Mouse (Mus musculus) retina, postnatal 1 day (tissue): ENCODE measurements at regions not wholly inside any gene's neighbourhood (a gene's known extent, or its start where the extent isn't known, plus 50 kb on each side); places are given as distances from the start of the nearest gene placed in this dataset.

Experiments used
- DNase-seq: peaks from one replicate; pipeline ENCODE4 v3.0.0-alpha.2; 2012

DNA sequence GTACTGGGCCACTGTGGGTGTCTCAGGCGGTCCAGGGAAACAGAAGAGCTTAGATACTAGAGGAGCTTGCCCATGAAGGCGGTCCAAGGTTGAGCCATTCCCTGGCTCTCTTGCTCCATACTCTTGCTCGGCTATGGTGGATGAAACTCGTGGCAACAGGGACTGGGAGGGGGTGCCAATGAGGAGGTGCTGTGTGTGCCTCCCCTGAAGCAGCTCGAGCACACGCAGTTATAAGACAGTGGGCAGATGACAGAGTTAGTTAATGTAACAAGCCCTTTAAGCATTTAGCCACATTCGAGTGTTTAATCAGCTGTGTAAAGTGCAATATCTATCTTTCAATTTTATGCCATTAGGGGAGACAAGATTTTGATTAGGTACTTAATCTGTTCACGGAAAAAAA, 237.5 kb downstream of the Dhx35 start:
- peak; percentile 38 for DNase-seq

DNA sequence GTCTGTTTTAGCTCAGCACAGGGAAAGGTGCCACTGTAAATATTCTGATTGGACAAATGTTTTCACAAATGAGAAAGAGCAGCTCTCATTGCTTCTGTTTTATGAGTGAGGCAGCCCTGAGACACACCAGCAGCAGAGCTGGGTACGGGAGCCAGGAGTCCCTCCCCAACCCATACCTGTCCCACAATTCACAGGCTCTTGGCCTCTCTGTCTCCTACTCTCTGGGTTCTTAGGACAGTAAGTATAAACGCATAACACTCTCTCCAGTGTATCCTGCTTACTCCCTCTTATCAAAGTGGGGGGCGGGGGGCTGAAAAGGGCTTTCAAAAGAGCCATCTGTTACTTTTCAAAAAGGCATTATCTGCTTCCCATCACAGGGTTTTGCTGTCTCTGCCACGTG, 245.3 kb downstream of the Dhx35 start:
- DNase-seq, result no peak

DNA sequence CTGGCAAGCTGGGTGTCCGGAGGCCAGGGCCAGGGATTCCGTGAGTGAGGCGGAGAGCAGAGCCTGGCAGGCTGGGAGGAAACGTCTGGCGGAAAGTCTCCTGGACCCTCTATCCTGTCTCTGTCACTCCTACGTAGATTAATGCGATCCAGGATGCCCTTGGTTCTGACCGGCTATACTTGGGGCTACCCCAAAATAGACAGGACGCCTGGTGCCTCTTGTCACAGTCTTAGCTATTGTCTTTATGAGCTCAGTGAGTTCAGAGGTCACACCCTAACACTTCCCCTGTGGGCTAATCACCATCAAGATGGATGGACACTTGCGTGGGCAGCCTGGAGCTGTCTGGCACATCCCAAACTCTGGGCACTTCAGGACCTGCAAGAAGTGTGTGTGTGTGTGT, 258.9 kb downstream of the Dhx35 start:
- no peak for DNase-seq

DNA sequence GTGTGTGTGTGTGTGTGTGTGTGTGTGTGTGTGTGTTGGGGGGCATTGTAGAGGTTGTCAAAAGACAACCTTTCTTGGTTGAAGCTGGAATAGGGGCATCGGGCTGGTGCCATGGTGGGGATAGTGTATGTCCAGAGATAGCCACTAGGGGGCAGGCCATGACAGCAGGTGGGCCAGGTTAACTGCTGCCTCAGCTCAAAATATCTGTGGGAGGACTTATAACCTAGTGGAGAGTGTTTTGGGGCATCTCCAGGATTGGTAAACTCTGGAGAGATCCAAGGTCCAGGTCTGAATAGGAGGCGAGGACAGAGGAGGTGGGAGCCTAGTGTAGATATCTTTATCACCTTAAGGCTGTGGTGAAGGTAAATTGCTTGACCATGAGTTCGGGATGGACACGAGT, 259.3 kb downstream of the Dhx35 start:
- peak; percentile 60 for DNase-seq

DNA sequence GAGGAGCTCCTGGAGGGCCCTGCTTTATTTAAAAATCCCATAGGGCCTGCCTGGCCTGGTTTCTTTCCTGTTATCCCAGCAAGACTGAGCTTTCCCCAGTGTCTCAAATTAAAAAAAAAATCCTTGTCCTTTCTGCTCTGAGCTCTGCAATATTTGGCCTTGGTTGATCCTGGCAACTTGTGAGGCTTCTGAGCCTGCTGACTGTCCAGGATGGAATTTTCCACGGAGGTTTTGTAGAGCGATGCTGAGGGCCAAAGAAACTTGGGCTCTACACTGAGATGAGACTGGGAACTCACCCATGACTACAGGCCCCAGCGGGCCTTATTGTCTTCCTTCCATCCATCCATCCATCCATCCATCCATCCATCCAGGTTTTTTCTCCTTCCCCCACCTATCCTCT, 259.8 kb downstream of the Dhx35 start:
- DNase-seq, result no peak

DNA sequence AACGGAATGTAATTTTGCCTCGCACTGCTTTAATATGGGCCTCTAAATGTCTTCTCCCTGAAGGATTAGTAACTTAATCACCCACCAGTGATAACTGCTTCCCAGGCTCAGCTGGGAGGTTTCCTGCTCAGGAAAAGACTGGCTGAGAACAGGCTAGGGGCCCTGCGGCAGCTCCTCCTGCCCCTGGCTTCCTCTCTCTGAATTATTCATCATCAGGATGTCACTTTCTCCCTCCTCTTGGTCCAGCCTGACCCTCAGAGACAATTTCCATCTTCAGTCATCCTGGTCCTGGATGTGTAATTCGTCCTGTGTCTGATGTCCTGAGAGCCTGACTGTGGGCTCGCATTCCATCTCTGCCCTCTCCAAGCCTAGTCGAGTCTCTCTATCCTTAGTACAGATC, 261.2 kb downstream of the Dhx35 start:
- no peak for DNase-seq

DNA sequence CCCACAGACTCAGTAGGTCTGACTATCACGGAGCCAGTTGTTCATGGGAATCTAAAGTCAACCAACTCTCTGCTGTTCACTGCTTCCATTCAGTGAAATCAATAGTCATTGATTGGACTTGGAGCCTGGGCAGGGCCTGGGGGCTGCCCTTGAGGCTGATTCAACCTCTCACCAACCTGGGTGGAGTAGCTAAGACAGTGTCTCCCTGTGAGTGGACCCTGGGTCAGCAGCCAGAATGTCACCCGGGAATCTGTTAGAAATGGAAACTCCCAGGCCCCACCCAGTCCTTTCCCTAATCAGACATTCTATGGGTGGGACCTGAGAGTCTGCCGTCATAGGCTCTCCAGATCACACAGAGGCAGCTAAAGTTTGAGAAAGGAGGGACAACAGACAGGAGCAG, 262.4 kb downstream of the Dhx35 start:
- no peak for DNase-seq

DNA sequence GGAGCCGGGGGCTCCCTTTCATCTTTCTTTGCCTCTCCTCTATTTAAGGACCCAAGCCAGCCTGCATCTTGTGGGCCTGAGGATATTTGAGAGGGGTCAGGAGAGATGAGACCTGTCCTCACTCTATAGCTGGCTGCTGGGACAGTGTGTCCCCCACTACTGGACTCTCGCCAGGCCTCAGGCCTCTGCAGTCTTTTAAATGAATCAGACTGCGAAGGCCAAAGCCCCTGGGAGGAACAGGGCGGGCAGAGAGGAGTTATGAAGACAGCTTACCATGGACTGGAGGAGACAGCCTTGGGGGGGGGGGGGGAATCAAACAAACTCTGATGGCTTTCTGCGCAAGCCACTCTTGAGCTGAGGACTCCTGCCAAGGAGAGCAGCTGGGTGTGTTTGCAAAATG, 262.9 kb downstream of the Dhx35 start:
- no peak for DNase-seq

DNA sequence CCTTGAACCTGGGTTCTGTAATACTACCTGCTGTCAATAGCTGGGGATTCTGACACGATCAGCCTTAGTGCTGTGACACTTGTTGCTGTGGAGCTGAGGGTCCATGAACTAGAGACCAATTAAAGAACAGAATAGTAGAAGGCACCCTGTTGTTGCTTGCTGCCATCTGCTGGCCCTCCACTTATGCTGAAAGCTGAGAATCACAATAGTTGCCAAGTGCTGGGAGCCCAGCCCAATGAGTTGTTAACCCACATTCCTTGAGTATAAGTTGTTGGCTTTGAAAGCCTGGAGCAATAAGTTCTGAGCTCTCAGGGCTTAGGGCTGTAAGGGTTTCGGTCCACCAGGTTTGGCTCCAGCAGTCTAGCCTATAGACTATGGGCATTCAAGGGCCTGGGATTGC, 267.7 kb downstream of the Dhx35 start:
- DNase-seq, result no peak

DNA sequence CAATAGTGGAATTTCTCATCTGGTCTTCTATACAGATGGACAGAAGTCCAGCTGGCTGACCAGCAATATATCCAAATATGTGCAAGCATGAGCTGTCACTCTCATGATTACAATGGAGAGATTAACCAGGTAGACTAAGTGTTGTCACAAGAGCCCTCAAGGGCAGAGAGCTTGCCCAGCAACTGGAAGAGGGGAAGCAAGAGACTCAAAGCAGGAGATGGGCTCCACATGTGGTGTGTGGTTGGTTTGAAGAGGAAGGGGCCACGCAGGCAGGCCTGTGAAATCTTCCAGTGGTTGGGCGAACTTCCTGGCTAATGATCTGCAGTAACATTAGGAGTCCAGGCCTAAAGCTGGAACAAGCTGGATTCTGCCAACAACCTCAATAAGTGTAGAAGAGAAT, 268.1 kb downstream of the Dhx35 start:
- DNase-seq, result no peak

DNA sequence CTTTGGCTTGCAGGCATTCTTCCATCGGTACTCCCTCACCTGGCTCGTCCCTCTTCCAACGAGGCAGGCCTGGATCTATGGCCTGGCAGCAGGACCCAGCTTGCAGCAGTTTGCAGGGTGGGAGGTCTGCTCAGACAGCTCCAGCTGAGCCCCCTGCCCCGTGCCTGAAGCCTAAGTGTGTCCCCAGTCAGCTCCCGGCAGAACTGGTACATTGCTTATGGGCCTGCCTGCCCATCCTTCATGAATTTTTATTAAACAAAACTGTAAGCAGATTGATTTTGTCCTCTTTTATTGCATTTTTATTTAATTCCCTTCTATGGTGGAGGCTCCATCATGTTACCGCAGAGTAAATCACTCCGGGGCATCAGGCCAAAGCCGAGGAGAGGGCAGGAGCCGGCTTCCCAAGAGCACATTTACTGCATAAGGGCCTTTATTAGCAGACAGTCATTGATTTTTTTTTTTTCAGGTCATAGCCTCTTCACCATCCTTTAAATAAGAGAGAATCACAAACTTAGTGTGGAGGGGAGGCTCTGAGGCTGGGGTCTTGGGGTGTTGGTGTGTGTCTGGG, 269.9 kb downstream of the Dhx35 start:
- no peak for DNase-seq

DNA sequence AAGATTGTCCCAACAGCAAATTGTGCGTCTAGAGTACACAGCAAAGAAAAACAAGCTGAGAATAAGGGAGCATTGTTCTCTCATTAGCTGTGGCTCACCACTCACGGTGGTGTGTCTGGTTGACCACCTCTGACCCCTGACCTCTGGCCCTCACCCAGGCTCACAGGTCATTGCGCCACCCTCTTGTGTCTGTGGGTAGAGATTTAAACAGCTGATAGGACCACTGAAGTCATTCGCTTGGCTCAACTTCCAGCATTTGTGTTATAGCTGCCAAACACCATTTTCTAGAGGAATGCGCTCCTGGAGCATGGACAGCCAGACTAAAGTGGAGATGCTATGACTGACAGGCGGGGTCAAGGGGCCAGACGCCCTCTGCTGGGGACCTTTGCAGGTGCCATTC, 272.9 kb downstream of the Dhx35 start:
- DNase-seq, result peak; percentile 20

DNA sequence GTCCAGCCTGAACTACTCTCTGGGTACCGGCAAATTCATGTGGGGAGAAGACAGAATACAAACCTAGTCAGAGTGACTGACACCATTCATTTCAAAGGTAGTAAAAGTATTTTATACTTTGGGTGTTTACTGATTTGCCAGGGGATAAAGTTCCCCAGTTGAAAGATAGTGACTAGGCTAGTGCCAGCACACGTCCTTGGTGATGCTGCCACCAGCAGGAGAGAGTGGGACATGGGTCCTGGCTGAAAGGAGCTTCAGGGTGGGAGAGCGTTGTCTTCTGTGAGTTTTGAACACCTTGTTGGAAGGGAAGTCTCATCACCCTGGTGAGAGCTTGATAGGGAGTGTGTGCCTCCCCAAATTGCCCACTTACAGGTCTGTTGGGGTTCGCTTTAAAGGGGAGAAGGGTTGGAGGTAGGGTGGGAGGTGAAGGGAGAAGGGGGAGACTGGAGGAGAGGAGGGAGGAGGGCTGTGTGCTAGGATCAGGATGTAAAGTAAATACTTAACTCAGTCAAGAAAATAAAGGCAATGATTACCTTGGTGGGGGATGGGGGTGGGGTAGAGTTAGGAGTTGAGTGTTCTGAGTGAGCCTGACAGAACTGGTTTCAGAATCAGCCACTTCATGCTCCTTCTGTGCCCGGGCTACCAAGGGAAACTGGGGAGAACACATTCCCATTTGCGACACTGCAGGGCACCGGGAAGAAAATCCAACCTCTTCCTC, 273.9 kb downstream of the Dhx35 start:
- DNase-seq, result no peak

DNA sequence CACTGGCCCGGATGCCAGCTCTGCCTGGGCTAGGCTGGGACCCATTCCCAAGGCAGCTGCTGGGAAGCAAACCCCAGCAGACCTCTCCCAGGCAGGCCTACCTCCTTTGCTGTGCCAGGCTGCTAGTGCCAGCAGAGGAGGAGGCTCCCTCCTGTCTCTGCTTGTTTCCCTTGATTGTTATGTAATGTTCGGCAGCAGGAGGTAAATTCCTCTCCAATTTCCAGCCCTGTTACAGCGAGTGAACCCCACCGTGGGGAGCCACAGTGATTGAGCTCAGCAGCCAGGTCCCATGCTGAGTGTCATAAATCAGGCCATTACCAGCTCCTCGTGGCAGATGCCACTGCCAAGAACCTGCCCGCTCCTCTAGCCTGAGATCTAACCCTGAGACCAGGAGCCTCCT, 274.6 kb downstream of the Dhx35 start:
- DNase-seq, result no peak

DNA sequence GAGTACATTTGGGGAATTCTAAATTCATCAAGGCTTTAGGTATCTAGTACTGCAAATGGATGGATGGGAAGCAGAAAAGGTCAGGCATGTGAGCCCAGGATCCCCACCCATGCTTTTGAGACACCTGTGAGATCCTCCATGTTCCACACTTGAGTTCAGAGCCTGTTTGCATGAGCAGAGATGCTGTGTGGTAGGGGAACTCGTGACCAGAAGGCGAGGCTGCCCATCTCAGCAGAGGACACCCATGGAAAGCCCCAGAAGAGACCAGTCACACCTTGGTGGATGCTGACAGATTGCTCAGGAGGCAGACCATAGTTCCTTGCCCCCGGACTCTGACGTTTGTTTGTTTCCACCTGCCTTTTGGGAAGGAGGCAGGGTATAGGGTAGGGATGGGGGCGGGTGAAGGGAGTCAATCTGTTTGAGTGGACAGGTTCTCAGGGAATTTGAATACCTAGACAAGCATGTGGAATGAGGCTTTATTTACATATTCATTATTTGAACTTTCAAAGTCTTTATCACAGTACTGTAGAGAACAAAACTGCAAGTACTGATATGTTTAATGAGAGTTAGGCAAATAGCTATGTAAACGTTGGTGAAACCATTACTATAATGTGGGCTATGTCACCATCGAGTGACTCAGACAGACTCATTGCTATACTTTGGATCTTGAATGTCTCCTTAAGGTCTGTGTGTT, 278.5 kb downstream of the Dhx35 start:
- no peak for DNase-seq

DNA sequence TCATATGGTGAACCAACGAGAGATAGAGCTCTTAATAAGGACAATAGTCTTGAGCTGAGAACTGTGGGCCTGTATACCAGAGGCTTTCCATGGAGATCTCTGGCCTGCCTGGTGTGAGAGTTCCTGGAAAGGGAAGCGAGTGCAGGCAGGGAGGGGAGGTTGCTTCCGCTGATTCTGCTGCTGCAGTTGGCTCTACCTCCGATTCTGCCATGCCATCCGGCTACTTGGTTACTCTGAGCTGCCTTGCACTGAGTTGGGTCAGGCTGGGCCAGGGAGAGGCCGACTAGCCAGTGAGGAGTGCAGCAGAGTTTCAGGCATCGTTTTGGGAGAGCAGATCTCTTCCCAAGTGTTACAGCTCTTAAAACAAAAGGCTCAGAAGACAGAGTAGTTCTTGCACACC, 285.2 kb downstream of the Dhx35 start:
- DNase-seq, result no peak

DNA sequence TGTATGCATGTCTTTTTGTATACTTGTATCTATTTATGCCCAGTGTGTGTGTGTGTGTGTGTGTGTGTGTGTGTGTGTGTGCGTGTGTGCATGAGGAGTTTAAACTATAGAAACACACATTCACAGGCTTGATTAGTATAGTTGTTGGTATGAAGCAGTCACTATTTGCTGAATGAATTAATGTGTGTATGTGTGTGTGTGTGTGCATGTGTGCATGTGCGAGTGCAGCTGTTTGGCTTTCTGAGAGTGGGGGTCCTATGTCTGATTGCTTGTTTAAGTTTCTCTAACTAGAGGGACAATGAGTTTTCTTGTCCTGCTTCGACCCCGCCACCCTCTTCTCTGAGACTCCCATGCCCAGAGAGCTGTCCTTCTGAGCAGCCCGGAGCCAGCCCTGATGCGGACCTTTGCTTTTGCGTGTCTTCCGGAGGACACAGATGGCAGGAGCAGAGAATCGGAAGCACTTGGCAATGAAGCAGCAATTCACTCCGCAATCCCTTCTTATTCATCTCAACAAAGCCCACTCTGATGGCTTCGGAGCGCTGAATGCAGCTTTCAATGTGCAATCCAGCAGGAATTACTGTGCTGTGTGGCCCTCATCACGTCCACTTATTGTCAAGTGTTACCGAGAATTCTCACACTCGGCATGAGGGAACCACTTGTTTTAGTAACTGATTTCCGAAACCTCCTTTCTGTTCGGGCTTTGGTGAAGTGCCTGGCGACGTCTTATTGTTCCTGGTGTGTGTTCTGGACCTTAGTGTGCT, 286.4 kb downstream of the Dhx35 start:
- DNase-seq, result no peak

DNA sequence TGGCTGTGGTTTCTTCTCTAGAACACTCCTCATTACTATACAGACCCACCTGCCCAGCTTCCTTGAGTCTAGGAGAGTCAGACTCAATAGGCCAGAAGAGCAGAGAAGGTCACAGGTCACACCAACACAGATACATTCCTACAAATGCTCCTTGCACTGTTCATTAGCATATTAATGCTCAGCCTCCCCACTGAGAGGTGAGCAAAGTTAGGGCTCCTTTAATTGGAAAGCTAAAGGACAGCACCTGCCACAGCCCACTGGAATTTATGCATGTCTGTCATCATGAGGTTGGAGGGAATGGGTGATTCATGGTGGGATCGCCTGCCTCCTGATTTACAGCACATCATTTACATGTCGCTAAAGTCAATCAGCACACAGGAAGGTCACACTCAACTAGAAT, 292.2 kb downstream of the Dhx35 start:
- DNase-seq, result no peak

DNA sequence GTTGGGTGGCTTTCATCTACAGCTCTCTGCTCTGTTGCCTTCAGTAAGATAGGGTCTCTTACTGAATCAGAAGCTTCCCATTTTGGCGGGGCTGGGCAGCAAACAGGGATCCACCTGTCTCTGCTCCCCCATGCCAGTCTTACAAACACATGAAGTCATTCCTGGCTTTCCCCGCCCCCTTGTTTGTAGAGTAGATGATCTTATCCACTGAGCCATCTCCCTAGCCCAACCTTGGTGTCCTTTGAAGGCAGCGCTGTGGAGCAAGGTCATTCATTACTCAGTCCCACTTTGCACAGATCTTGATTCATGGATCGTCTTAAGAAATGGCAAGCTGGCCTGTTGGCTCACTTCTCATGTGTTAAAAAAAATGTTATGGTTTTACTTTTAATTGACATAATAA, 293.6 kb downstream of the Dhx35 start:
- no peak for DNase-seq

DNA sequence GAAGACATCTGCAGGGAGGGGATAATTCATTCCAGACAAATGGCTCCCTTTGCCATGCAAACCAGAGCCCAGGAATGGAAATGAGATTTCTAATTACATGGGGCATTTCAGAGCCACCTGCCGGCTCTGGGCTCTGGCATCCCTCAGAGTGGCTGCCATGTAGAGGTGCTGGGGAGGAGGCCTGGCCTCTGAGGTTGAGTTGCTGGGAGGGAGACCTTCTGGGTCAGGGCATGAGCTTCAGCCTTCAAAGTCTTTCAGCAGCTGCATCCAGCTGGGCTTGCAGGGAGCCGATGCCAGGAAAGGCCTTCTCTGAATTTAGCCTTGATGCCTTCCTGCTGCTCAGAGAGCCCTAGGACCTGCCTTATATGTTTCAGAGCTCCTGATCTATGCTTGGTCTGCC, 302.1 kb downstream of the Dhx35 start:
- DNase-seq, result no peak

DNA sequence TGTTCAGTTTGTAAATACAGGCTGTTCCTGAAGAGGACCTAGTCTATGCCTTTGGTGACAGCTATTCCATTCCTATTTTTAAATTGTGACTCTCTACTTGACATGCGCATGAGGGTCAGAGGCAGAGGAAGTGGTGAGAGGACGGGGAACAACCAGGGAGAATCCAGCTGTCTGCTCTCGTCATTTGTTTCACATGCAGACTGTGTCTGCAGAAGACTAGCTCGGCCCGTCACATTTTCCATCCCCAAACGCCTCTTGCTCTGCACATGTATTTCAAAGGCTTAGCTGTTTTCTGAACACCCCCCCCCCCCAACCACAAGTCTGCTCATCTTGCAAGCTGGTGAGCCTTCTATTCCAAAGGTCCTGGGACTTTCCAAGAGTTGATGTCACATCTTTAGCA, 339.4 kb downstream of the Dhx35 start:
- DNase-seq, result no peak

DNA sequence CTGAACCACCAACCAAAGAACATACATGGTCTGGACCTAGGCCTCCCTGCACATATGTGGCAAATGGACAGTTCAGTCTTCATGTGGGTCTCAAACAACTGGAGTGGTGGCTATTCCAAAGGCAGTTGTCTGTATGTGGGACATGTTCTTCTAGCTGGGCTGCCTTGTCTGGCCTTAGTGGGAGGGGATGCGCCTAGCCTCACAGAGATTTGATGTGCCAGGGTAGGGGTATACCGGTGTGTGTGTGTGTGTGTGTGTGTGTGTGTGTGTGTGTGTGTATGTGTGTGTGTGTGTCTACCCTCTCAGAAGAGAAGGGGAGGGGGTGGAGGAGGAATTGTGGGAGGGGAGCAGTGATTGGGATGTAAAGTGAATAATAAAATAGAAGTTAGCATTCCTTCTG, 344.0 kb downstream of the Dhx35 start:
- DNase-seq, result no peak

DNA sequence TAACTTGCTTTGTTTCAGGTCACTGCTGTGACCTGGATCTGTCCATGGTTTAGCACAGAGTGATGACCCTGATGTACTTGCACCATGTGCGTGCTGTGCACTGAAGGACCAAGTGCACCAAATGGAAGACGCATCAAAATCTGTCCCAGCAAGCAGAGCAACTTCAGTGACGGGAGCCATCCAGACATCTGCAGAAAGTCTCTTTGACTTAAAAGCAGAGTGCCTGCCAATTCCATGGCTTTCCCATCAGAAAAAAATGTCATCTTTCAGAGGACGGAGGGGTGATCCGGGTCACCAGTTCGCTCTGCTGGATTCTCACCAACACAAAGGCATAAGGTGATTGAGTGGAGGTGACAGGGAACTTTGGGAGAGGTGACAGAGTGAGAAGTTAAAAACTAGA, 351.4 kb downstream of the Dhx35 start:
- peak; percentile 10 for DNase-seq

DNA sequence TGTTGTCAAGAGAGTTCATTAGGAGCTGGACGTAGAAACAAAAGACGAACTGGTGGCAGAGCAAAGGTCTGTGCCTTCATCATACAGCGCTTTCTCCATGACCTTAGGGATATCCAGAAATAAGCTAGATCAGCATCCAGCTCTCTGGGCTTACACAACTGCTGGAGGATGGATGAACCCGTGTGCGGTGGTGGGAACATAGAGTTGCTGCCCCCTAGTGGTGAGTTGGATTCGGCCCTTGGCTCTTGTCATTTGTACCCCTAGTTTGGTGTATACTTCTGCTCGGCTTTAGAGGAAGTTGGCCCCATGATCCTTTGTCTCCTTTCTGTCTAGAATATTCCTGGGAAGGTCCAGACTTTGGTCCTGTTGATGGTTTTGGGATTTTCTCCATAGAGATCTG, 369.4 kb downstream of the Dhx35 start:
- DNase-seq, result peak; percentile 56
